Mouse (Mus musculus) subcutaneous adipose tissue, adult 2 months (tissue): ENCODE results near the gene Pxt1. TPM values are rescaled to one million over a fixed set of nuclear protein-coding genes. Genes with fewer than 3 reads are reported as not detected.

Experiments
- polyA plus RNA-seq: library from polyadenylated mRNA; depleted of rRNA; stranded (reverse); fragments of >200 nt; gene quantifications from 2 replicates; pipeline ENCODE4 v1.2.3, GENCODE M21; 2012; ENCODE audit warnings: low replicate concordance; rRNA removed

Pxt1 gene
- 1.0 and 2.9 TPM in 2 replicates for polyA plus RNA-seq

DNA sequence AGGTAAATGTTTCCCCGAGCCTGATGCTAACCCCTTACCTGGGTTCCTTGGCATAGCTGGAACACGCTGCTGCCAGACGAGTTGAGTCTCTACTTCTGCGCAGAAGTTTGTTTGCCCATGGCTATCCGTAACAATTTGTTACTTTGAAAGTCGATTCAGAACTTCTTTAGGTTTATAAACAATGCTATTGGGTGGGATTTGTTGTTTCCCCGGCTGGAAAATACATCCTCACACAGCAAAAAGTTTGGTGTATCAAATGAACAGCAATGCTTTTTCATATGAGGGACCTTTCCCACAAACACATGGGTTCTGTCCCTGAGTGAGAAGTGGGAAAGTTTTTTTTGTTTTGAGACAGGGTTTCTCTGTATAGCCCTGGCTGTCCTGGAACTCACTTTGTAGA is at the start of gene Pxt1:
TSS of gene Pxt1 (minus strand) at position 101 of the 400 bp plus-strand sequence.

DNA sequence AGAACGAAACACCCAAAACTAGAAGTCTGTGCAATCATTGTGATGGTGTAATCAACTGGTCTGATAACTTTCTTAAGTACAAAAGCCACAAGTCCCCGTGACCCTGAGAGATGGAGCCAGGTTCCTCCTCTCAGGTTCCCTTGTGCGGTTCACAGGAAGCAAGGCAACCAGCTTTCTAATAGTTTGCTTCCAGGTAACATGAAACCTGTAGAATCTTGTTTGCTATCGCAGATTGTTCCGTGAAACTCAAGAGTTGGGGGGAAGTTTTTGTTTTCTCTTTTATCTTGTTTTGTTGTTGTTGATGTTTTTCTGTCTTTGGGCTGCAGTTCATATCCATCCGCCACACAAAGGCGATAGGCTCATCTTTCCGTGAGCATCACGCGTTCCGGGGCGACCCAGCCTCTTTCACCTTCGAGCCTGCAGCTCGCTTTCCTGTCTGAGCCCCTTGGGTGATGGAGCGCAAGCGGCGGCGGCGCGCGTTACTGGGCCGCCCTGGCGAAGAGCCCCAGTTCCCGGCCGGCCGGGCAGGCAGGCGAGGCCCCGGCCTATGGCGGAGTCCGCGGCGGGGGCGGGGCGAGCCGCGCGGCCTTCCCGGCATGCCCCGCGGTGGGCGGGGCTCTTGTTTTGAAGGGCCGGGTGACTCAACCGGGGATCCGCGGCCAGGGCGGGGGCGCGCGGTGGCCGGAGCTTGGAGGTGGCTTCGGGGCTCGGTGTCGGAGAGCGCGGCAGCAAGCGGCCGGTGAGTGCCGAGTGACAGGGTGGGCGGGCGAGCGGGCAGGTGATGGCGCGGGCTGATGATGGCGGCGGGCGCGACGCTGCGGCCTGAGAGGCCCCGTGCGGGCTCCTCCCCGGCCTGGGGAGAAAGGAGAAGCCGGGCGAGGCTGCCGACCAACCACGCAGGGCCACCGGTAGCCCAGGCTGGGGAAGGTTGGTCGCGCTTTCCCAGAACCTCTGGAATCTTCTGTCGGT is 8.5 kb upstream of the Pxt1 start, which contains the start of gene Kctd20:
TSS of gene Kctd20 (plus strand) at position 120 of the 969 bp plus-strand sequence.

DNA sequence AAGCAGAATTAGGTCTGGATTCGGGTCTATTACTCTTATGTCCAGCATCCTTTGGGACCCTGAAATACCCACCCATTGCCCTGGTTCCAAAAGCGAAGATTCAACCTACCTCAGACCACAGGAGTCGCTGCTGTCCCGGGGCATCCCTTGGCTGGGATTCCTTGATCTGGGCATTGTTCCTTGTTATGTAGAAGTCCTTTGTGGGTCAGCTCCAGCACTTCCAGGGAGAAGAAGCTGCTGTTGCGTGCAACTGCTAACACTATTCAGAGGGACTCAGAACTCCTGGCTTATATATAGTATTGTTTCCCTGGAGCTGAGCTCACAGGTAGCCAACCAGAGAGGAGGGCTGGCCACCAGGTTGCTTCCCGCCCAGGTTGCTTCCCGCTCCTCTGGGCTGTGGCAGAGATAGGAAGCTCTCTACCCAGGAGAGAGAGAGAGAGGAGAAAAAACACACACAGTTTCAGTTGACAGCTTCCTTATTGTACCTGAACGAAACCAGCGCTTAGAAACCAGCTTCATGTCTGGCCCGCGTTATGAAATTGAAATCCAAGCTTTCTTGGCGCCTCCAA is 28.5 kb downstream of the Pxt1 start, which contains the start of gene 4930539E08Rik:
TSS of gene 4930539E08Rik (minus strand) at position 265 of the 569 bp plus-strand sequence.

Other genes starting within 250 kb of the Pxt1 start
- 0.62 and 1.0 TPM in 2 replicates for gene AC170998.1, start 217.8 kb downstream of the Pxt1 start, polyA plus RNA-seq
- gene Mapk13, start 174.5 kb downstream of the Pxt1 start, polyA plus RNA-seq, result 0.69 and 17.8 TPM in 2 replicates
- gene Brpf3, start 142.8 kb downstream of the Pxt1 start, polyA plus RNA-seq, result 44.7 and 56.5 TPM in 2 replicates
- 0.09 and 0.18 TPM in 2 replicates for gene Pnpla1, start 85.4 kb downstream of the Pxt1 start, polyA plus RNA-seq
- gene 4930539E08Rik, start 28.5 kb downstream of the Pxt1 start, polyA plus RNA-seq, result 0.28 and 0.34 TPM in 2 replicates
- gene Kctd20, start 8.1 kb upstream of the Pxt1 start, polyA plus RNA-seq, result 52.1 and 58.4 TPM in 2 replicates
- 84.9 and 111 TPM in 2 replicates for gene Stk38, start 64.2 kb upstream of the Pxt1 start, polyA plus RNA-seq
- 66.3 and 152 TPM in 2 replicates for gene Srsf3, start 88.8 kb upstream of the Pxt1 start, polyA plus RNA-seq
- 25.4 and 107 TPM in 2 replicates for gene Cdkn1a, start 147.1 kb upstream of the Pxt1 start, polyA plus RNA-seq
- 1.1 and 6.9 TPM in 2 replicates for gene Rab44, start 170.3 kb upstream of the Pxt1 start, polyA plus RNA-seq